Mouse (Mus musculus) cerebellum, adult 11 months (tissue): ENCODE results near the gene Ddx39.

Source experiments
- DNase-seq: peaks from one replicate; pipeline ENCODE4 v3.0.0; 2022

The Ddx39 gene

GRCm38 (mm10) chr8:83770669-83771068 is 55.7 kb downstream of the Ddx39 start:
- no peak for DNase-seq

- DNase-seq = no peak
These were observed 56.8 kb downstream of the Ddx39 start for GRCm38 (mm10) chr8:83771791-83772190.

GRCm38 (mm10) chr8:83772701-83773451 is 57.9 kb downstream of the Ddx39 start:
- peak; percentile 39 for DNase-seq

GRCm38 (mm10) chr8:83773452-83773846 is 58.5 kb downstream of the Ddx39 start:
- no peak for DNase-seq

GRCm38 (mm10) chr8:83774221-83774620 is 59.2 kb downstream of the Ddx39 start:
- no peak for DNase-seq
